Mouse (Mus musculus) kidney, adult 2 months (tissue): ENCODE measurements around the gene Zic1.

Source experiments
- CTCF ChIP-seq: fragments of 200-500 bp; conservative IDR thresholded peaks from 2 replicates; pipeline ENCODE4 v1.5.1; 2011; ENCODE audit warnings: low read depth, mild to moderate bottlenecking, control low read depth, low read length, moderate library complexity, mixed read lengths; ENCODE audit not compliant: insufficient read depth, insufficient read length
- POLR2A ChIP-seq: fragments of 200-500 bp; IDR thresholded peaks from one replicate; pipeline ENCODE4 v1.6.1; 2011; ENCODE audit warnings: low read depth, low read length, control low read depth

- TF ChIP-seq CTCF: no peak
- no peak for TF ChIP-seq POLR2A
Observed at GRCm38 (mm10) chr9:91409771-91410170, 44.2 kb upstream of the Zic1 start.
